Mouse (Mus musculus): ENCODE measurements at regions not wholly inside any gene's neighbourhood (a gene's known extent, or its start where the extent isn't known, plus 50 kb on each side); places are given as distances from the start of the nearest gene placed in this dataset.

DNA sequence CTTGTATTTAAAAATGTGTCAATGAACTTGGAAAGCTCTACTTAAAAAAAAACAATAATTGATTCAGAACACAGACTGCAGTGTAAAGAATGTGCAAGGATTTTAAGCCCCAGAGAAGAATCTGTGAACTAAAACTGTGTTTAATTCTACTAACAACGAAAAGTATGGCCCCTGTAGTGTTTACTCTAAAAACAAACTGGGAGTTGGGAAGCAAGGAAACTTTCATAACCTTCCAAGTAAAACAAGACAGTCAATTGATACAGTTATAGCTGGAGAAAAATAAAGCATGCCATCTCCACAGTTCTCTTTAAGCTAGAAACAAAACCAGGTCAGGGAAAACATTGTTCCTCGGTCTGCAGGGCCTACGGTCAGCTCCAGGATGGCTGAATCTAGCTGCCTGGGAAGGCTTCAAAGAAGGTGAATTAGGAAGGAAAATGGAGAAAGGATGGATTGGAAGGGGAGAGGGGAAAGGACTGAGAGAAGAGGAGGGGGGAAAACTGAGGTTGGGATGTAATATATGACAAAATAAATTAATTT is 68.1 kb downstream of the Npy1r start:
- DNase-seq (ENCODE audit: low read depth, low spot score), result no peak
- Histone ChIP-seq H3K27ac (ENCODE audit: control insufficient read depth, low read depth, low read length) (no peak overlapping the region), H3K9ac (ENCODE audit: control insufficient read depth, low read depth, low read length, poor library complexity, severe bottlenecking) (no peak overlapping the region), H3K36me3 (ENCODE audit: control insufficient read depth in 1 of 2, insufficient read depth in 2 of 2, low read length in 2 of 2) (no peaks in the 10 kb centered on the region), H3K4me3 (ENCODE audit: control insufficient read depth in 1 of 2, insufficient read depth in 1 of 2, low read depth in 2 of 2, low read length in 2 of 2) (no peak overlapping the region), H3K27me3 (ENCODE audit: control insufficient read depth in 1 of 2, insufficient read depth in 2 of 2, low read length in 2 of 2) (no peaks in the 10 kb centered on the region), H3K9me3 (replicated peaks; ENCODE audit: insufficient read depth, low read length) (no peaks in the 10 kb centered on the region), H3K79me2 (ENCODE audit: control insufficient read depth, insufficient read depth, low read length, poor library complexity) (no peaks in the 10 kb centered on the region), H3K4me1 (ENCODE audit: control insufficient read depth in 1 of 2, insufficient read depth in 2 of 2, low read length in 2 of 2) (no peaks in the 10 kb centered on the region)
- TF ChIP-seq ZKSCAN1 (IDR thresholded peaks at IDR 0.05; ENCODE audit: low read depth, low read length), result no peak

DNA sequence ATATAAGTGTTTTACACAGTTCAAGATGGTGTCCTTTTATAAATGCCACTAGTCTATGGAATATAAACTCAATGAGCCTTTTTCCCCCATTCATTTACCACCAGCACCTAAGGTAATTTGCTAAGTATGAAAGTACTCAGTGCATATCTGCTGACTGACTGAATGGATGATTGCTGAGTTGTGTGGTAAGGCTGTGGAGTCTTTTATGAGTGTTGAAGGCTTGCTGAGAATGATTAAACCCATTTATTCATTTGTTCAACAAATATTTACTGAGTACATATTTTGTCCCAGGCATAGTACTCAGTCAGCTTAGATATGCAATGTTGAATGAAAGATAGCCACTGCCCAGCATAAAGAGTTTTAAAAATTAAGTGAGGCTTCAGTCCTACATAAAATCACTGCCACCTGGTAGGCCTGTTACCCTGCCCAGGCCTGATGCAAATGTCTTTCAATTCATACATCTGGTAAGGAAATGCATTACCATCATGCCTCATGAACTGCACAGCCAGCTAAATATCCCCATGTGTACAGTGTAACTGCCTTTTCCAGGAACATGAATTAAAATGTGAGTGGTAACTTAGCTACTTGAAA is 71.5 kb downstream of the Npy1r start:
- Histone ChIP-seq H3K36me3 (ENCODE audit: control insufficient read depth in 1 of 2, insufficient read depth in 2 of 2, low read length in 2 of 2) (no peaks in the 10 kb centered on the region), H3K79me2 (ENCODE audit: control insufficient read depth, insufficient read depth, low read length, poor library complexity) (no peaks in the 10 kb centered on the region), H3K27ac (ENCODE audit: control insufficient read depth, low read depth, low read length) (no peak overlapping the region), H3K9ac (ENCODE audit: control insufficient read depth, low read depth, low read length, poor library complexity, severe bottlenecking) (no peak overlapping the region), H3K4me1 (ENCODE audit: control insufficient read depth in 1 of 2, insufficient read depth in 2 of 2, low read length in 2 of 2) (no peaks in the 10 kb centered on the region), H3K27me3 (ENCODE audit: control insufficient read depth in 1 of 2, insufficient read depth in 2 of 2, low read length in 2 of 2) (no peaks in the 10 kb centered on the region), H3K9me3 (replicated peaks; ENCODE audit: insufficient read depth, low read length) (no peaks in the 10 kb centered on the region), H3K4me3 (ENCODE audit: control insufficient read depth in 1 of 2, insufficient read depth in 1 of 2, low read depth in 2 of 2, low read length in 2 of 2) (no peak overlapping the region)
- TF ChIP-seq POLR2A (IDR thresholded peaks at IDR 0.05; ENCODE audit: control insufficient read depth in 1 of 2, insufficient read depth in 1 of 2, low read depth in 1 of 2, low read length in 2 of 2, poor library complexity in 1 of 2), result no peak
- no peak for TF ChIP-seq UBTF (IDR thresholded peaks at IDR 0.05; ENCODE audit: borderline replicate concordance, insufficient read depth, low read depth, low read length)
- no peak for TF ChIP-seq HCFC1 (IDR thresholded peaks at IDR 0.05; ENCODE audit: low read depth, low read length)
- TF ChIP-seq KAT2A (conservative IDR thresholded peaks at IDR 0.05; ENCODE audit: low read depth, low read length), result no peak
- no peak for TF ChIP-seq EP300 (IDR thresholded peaks at IDR 0.05; ENCODE audit: low read depth in 1 of 2, low read length in 2 of 2)
- TF ChIP-seq TCF12 (IDR thresholded peaks at IDR 0.05; ENCODE audit: low read depth, low read length), result no peak
- no peak for TF ChIP-seq USF2 (IDR thresholded peaks at IDR 0.05; ENCODE audit: borderline replicate concordance in 1 of 2, insufficient read depth in 1 of 2, low read depth in 1 of 2, low read length in 2 of 2)
- no peak for TF ChIP-seq MYB (IDR thresholded peaks at IDR 0.05; ENCODE audit: low read depth, low read length)
- no peak for TF ChIP-seq ZMIZ1 (IDR thresholded peaks at IDR 0.05; ENCODE audit: low read depth, low read length)
- no peak for TF ChIP-seq MAX (IDR thresholded peaks at IDR 0.05; ENCODE audit: low read length)
- no peak for TF ChIP-seq BHLHE40 (IDR thresholded peaks at IDR 0.05; ENCODE audit: borderline replicate concordance, low read depth, low read length)
- TF ChIP-seq NRF1 (IDR thresholded peaks at IDR 0.05; ENCODE audit: insufficient read depth, low read depth, low read length, poor library complexity, severe bottlenecking), result no peak
- TF ChIP-seq MAZ (IDR thresholded peaks at IDR 0.05; ENCODE audit: low read depth, low read length), result no peak
- no peak for TF ChIP-seq RCOR1 (IDR thresholded peaks at IDR 0.05; ENCODE audit: low read depth, low read length)
- no peak for TF ChIP-seq ELF1 (IDR thresholded peaks at IDR 0.05; ENCODE audit: low read depth, low read length)
- TF ChIP-seq GABPA (IDR thresholded peaks at IDR 0.05; ENCODE audit: low read depth, low read length), result no peak
- DNase-seq (ENCODE audit: low read depth, low spot score), result no peak
